Mouse (Mus musculus) megakaryocyte, embryonic 14.5 days (primary cell): ENCODE results near the gene Nop9.

Experiments
- FLI1 ChIP-seq: IDR thresholded peaks from 2 replicates; pipeline ENCODE4 v1.6.1; 2012; ENCODE audit warnings: low read length, inconsistent platforms, mixed read lengths
- GATA1 ChIP-seq: IDR thresholded peaks from 3 replicates; pipeline ENCODE4 v1.6.1; 2012; ENCODE audit warnings: mixed read lengths, low read length, inconsistent platforms, borderline replicate concordance

GRCm38 (mm10) chr14:55758363-55758784 is 12.9 kb downstream of the Nop9 start, which contains the start of gene Cideb:
- TF ChIP-seq GATA1 (no peak), FLI1 (no peak)
